Mouse (Mus musculus) E14TG2a.4 (cell line): ENCODE data around the gene Amfr.

Experiments used
- CTCF ChIP-seq: conservative IDR thresholded peaks from 2 replicates; pipeline ENCODE4 v1.5.1; 2014; ENCODE audit warnings: low read length
- NANOG ChIP-seq: IDR thresholded peaks from 2 replicates; pipeline ENCODE4 v1.6.1; 2014; ENCODE audit warnings: borderline replicate concordance, low read length, mixed read lengths
- POU5F1 ChIP-seq: IDR thresholded peaks from 2 replicates; pipeline ENCODE4 v1.6.1; 2014; ENCODE audit warnings: low read length, borderline replicate concordance

GRCm38 (mm10) chr8:94047845-94048244 lies 35.2 kb upstream of the Amfr start:
- no peak for TF ChIP-seq CTCF
- TF ChIP-seq NANOG: no peak
- no peak for TF ChIP-seq POU5F1
